8 mouse cellular contexts compared by ENCODE assay signal in the genomic region with DNA sequence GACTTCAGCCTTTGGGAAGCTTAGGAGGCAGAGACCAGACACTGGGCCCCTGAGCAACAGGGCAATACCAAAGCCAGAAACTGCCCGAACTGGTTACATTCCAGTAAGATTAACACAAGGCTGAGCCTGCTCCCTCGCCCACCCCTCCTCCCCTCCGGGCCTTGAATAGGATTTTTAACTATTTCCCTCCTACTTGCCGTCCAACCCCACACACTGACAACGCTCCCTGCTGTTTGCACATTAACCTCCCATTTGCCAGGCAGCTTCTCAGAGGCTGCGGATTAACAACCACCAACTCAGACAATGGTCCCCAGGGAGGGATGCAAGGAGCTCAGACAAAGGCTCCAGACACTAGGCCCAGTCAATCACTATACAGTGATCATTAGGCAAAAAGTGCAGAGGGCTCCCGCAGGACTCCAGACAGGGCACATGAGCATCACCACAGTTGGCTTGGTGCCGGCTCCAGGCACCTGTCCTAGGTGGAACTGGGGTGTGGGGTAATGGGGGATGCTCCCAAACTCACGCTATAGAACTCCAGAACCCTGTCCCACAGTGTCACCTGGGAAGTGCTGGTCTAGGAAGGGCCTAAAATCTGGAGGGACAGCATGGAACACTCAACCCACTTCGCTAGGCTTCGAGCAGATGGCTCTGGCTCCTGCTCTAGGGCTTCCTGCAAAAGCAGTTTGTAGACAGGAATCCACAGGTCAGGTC.
DNase-seq lines count a peak whose midpoint lies in the region; ATAC-seq and TF ChIP-seq lines count a peak whose summit lies in the region.

No protein-coding gene starts in this region.

- no peaks in the 10 kb centered on the region for H3K27me3 ChIP-seq in heart, embryonic 15.5 days
- no peaks in the 10 kb centered on the region for H3K27me3 ChIP-seq in limb, embryonic 11.5 days (ENCODE audit: control insufficient read depth, insufficient read depth, low read length)
- H3K27me3 ChIP-seq in neural tube, embryonic 12.5 days (replicated peaks) = peaks cover 10% of the 10 kb centered on the region; the same call in 1 of the 2 replicates

- DNase-seq in heart, adult 18-20 months = no peak
- peak; percentile 83 for DNase-seq in limb, embryonic 11.5 days (ENCODE audit: low spot score)
- DNase-seq in frontal cortex, postnatal 36 days (ENCODE audit: low spot score in 2 of 2) = no peak
- DNase-seq in gastrocnemius, postnatal 36 days = no peak
- no peak for DNase-seq in frontal cortex, adult 2 months (ENCODE audit: extremely low spot score in 1 of 2, low spot score in 1 of 2)

- peak overlapping the region; percentile 31 for H3K4me2 ChIP-seq in heart, embryonic 15.5 days
- H3K4me2 ChIP-seq in limb, embryonic 11.5 days (ENCODE audit: low read depth, severe bottlenecking) = peak overlapping the region; percentile 40
- peak overlapping the region; percentile 51 for H3K4me2 ChIP-seq in neural tube, embryonic 12.5 days (replicated peaks)

- H3K27ac ChIP-seq in heart, embryonic 15.5 days = peak overlapping the region; percentile 55
- peak overlapping the region; percentile 49 for H3K27ac ChIP-seq in embryonic fibroblast, embryonic 13.5 days (ENCODE audit: insufficient read depth, low read length)
- H3K27ac ChIP-seq in limb, embryonic 11.5 days (replicated peaks; ENCODE audit: low read depth, low read length) = peak overlapping the region; percentile 93
- no peak overlapping the region; the same call in 1 of the 2 replicates for H3K27ac ChIP-seq in neural tube, embryonic 12.5 days

- ATAC-seq in heart, embryonic 15.5 days (replicated peaks; ENCODE audit: insufficient number of reproducible peaks, insufficient read depth, low FRiP score, low read depth) = peak; percentile 44; the same call in 1 of the 2 replicates
- peak; percentile 51 for ATAC-seq in limb, embryonic 11.5 days (ENCODE audit: insufficient number of reproducible peaks, low FRiP score, low TSS enrichment, low read depth)
- ATAC-seq in neural tube, embryonic 12.5 days (ENCODE audit: low FRiP score, low read depth) = peak; percentile 85

- intact Hi-C loops in gastrocnemius, postnatal 36 days (cut with DNase I) = no loop called here

- TF ChIP-seq POLR2A in embryonic fibroblast, embryonic 13.5 days (IDR thresholded peaks at IDR 0.05; ENCODE audit: low read depth, low read length) = 0 out of 2 replicates have a peak, but pooled peaks have one; percentile 38

- no peaks in the 10 kb centered on the region for H3K9me3 ChIP-seq in heart, embryonic 15.5 days (replicated peaks)
- no peaks in the 10 kb centered on the region for H3K9me3 ChIP-seq in limb, embryonic 11.5 days (ENCODE audit: control insufficient read depth, low read length)
- no peaks in the 10 kb centered on the region for H3K9me3 ChIP-seq in neural tube, embryonic 12.5 days

- H3K36me3 ChIP-seq in heart, embryonic 15.5 days = no peaks in the 10 kb centered on the region
- H3K36me3 ChIP-seq in limb, embryonic 11.5 days (ENCODE audit: control insufficient read depth, insufficient read depth, low read length) = no peaks in the 10 kb centered on the region
- no peaks in the 10 kb centered on the region for H3K36me3 ChIP-seq in neural tube, embryonic 12.5 days

- 35% methylated on average over 11 of the region's 11 CpGs for WGBS in heart, embryonic 15.5 days
- WGBS in limb, embryonic 11.5 days = 14% methylated on average over 11 of the region's 11 CpGs
- 8% methylated on average over 11 of the region's 11 CpGs for WGBS in neural tube, embryonic 12.5 days

- no peak overlapping the region for H3K9ac ChIP-seq in heart, embryonic 15.5 days
- H3K9ac ChIP-seq in limb, embryonic 11.5 days (ENCODE audit: low read length) = peak overlapping the region; percentile 34
- H3K9ac ChIP-seq in neural tube, embryonic 12.5 days = peak overlapping the region; percentile 9

- H3K4me1 ChIP-seq in heart, embryonic 15.5 days (replicated peaks) = peaks cover 54% of the 10 kb centered on the region
- peaks cover 13% of the 10 kb centered on the region for H3K4me1 ChIP-seq in embryonic fibroblast, embryonic 13.5 days (ENCODE audit: control insufficient read depth, insufficient read depth, low read length)
- peaks cover 55% of the 10 kb centered on the region for H3K4me1 ChIP-seq in limb, embryonic 11.5 days (ENCODE audit: control insufficient read depth, insufficient read depth, low read length)
- peaks cover 40% of the 10 kb centered on the region for H3K4me1 ChIP-seq in neural tube, embryonic 12.5 days

- TF ChIP-seq CTCF in embryonic fibroblast, embryonic 13.5 days (IDR thresholded peaks at IDR 0.05; ENCODE audit: borderline replicate concordance, insufficient read depth, low read length) = no peak

- H3K4me3 ChIP-seq in heart, embryonic 15.5 days = peak overlapping the region; percentile 11
- no peak overlapping the region for H3K4me3 ChIP-seq in embryonic fibroblast, embryonic 13.5 days (ENCODE audit: insufficient read depth, low read length)
- H3K4me3 ChIP-seq in limb, embryonic 11.5 days (ENCODE audit: low read depth, low read length) = peak overlapping the region; percentile 15; the same call in 1 of the 2 replicates
- peak overlapping the region; percentile 2; the same call in 1 of the 2 replicates for H3K4me3 ChIP-seq in neural tube, embryonic 12.5 days
